Mouse (Mus musculus): ENCODE data around the gene Prpf39. TPM values are rescaled to one million over a fixed set of nuclear protein-coding genes. Genes with fewer than 3 reads are reported as not detected.

Prpf39 gene
- 50.2 and 51.0 TPM in 2 replicates for polyA plus RNA-seq (2015; fragmentation: Nextera tagmentation; extraction: Ambion mirVana)

- Histone ChIP-seq H3K9ac (ENCODE audit: low read length) (peak within 1 kb of the TSS; percentile 96), H3K4me3 (ENCODE audit: low read length) (peak within 1 kb of the TSS; percentile 91), H3K27me3 (ENCODE audit: control insufficient read depth, insufficient read depth, low read depth, low read length) (no peaks in the 10 kb centered on the region), H3K4me2 (ENCODE audit: low read depth, low read length) (peak within 1 kb of the TSS; percentile 79), H3K9me3 (ENCODE audit: control insufficient read depth, low read length) (no peaks in the 10 kb centered on the region), H3K27ac (ENCODE audit: low read length) (peak within 1 kb of the TSS; percentile 86), H3K4me1 (replicated peaks; ENCODE audit: control insufficient read depth, insufficient read depth, low read length) (peaks cover 9% of the 10 kb centered on the region), H3K36me3 (ENCODE audit: control insufficient read depth, insufficient read depth, low read length) (no peaks in the 10 kb centered on the region)
- 0% methylated on average over 64 of the region's 65 CpGs for WGBS
- peak; percentile 97 for ATAC-seq (ENCODE audit: low read depth)
Measured at GRCm38 (mm10) chr12:65036190-65036870, at the start of gene Prpf39. Gene Prpf39, plus strand, starts transcription at chr12:65036333.

GRCm38 (mm10) chr12:65007725-65008124 is 28.4 kb upstream of the Prpf39 start:
- Histone ChIP-seq H3K4me3 (ENCODE audit: low read length) (no peak overlapping the region), H3K27ac (ENCODE audit: low read length) (no peak overlapping the region), H3K4me2 (ENCODE audit: low read depth, low read length) (no peak overlapping the region), H3K4me1 (replicated peaks; ENCODE audit: control insufficient read depth, insufficient read depth, low read length) (no peaks in the 10 kb centered on the region), H3K9ac (ENCODE audit: low read length) (no peak overlapping the region), H3K36me3 (ENCODE audit: control insufficient read depth, insufficient read depth, low read length) (peaks cover 26% of the 10 kb centered on the region), H3K9me3 (ENCODE audit: control insufficient read depth, low read length) (no peaks in the 10 kb centered on the region), H3K27me3 (ENCODE audit: control insufficient read depth, insufficient read depth, low read depth, low read length) (no peaks in the 10 kb centered on the region)
- ATAC-seq (ENCODE audit: low read depth): no peak
- WGBS: 90% methylated on average over 3 of the region's 3 CpGs

- no peak overlapping the region for H3K4me3 ChIP-seq (ENCODE audit: low read length)
- no peaks in the 10 kb centered on the region for H3K4me1 ChIP-seq (replicated peaks; ENCODE audit: control insufficient read depth, insufficient read depth, low read length)
- ATAC-seq (ENCODE audit: low read depth): no peak
- no peak overlapping the region for H3K27ac ChIP-seq (ENCODE audit: low read length)
- no peaks in the 10 kb centered on the region for H3K9me3 ChIP-seq (ENCODE audit: control insufficient read depth, low read length)
- 91% methylated on average over 6 of the region's 6 CpGs for WGBS
- peaks cover 3% of the 10 kb centered on the region; the same call in 1 of the 2 replicates for H3K36me3 ChIP-seq (ENCODE audit: control insufficient read depth, insufficient read depth, low read length)
- H3K27me3 ChIP-seq (ENCODE audit: control insufficient read depth, insufficient read depth, low read depth, low read length): no peaks in the 10 kb centered on the region
- H3K9ac ChIP-seq (ENCODE audit: low read length): no peak overlapping the region
- H3K4me2 ChIP-seq (ENCODE audit: low read depth, low read length): no peak overlapping the region
Measured at GRCm38 (mm10) chr12:65022842-65023241, 13.3 kb upstream of the Prpf39 start.

DNA sequence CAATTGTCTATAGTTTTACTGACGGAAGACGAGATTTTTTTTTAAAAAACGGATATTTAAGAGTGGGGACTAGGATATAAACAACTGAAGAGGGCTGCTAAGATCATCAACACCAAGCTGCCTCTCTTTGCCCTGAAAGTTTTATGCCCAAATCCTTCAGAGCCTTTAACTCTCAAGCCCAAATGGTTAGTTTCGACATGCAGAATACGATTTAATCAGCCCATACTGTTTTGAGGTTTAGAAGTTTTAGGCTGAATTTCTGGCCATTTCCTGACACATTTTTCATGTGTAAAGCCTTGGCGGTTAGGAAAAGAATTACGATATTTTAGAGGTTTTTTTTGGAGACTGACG is 319 bp upstream of the Prpf39 start:
- Histone ChIP-seq H3K27ac (ENCODE audit: low read length) (no peak overlapping the region), H3K4me3 (ENCODE audit: low read length) (peak overlapping the region; percentile 91), H3K36me3 (ENCODE audit: control insufficient read depth, insufficient read depth, low read length) (no peaks in the 10 kb centered on the region), H3K4me2 (ENCODE audit: low read depth, low read length) (peak overlapping the region; percentile 79), H3K27me3 (ENCODE audit: control insufficient read depth, insufficient read depth, low read depth, low read length) (no peaks in the 10 kb centered on the region), H3K9ac (ENCODE audit: low read length) (peak overlapping the region; percentile 96), H3K9me3 (ENCODE audit: control insufficient read depth, low read length) (no peaks in the 10 kb centered on the region), H3K4me1 (replicated peaks; ENCODE audit: control insufficient read depth, insufficient read depth, low read length) (peaks cover 9% of the 10 kb centered on the region)
- WGBS: 44% methylated on average over 8 of the region's 8 CpGs
- ATAC-seq (ENCODE audit: low read depth): peak; percentile 3; the same call in 1 of the 2 replicates

DNA sequence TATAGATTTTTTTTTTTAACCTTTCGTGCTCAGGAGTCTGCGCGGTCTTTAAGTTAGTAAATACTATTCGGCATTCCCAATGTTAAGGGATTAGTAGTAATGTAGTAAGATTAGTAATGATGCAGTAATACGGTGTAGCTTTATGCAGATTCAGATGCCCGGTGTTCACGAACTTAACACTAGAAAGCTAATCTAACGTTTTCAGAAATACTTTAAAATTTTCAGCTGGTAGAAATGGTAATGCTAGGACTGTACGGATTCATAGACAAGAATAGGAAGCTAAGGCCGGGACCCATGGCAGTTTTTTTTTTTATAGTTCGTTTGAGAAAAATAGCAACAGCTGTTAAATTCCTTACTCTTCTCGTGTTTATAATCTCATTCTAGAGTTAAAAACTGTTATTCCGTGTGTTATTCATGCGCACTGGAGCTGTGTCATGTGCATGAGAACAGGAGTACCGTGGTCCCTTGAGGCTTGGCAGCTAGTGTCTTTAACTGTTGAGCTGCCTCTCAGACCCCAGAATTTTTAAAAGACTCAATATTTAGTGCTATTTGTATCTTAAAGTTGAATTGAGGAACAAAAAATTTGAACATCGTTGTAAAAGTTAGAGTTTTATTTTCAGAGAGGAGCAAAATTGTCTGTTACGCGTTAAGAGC is 886 bp downstream of the Prpf39 start:
- Histone ChIP-seq H3K9ac (ENCODE audit: low read length) (peak overlapping the region; percentile 96), H3K9me3 (ENCODE audit: control insufficient read depth, low read length) (no peaks in the 10 kb centered on the region), H3K4me3 (ENCODE audit: low read length) (peak overlapping the region; percentile 91), H3K36me3 (ENCODE audit: control insufficient read depth, insufficient read depth, low read length) (no peaks in the 10 kb centered on the region), H3K27me3 (ENCODE audit: control insufficient read depth, insufficient read depth, low read depth, low read length) (no peaks in the 10 kb centered on the region), H3K27ac (ENCODE audit: low read length) (no peak overlapping the region), H3K4me1 (replicated peaks; ENCODE audit: control insufficient read depth, insufficient read depth, low read length) (peaks cover 9% of the 10 kb centered on the region), H3K4me2 (ENCODE audit: low read depth, low read length) (peak overlapping the region; percentile 79)
- no peak for ATAC-seq (ENCODE audit: low read depth)
- WGBS: 12% methylated on average over 18 of the region's 18 CpGs

- no peak for ATAC-seq (ENCODE audit: low read depth)
- Histone ChIP-seq H3K36me3 (ENCODE audit: control insufficient read depth, insufficient read depth, low read length) (0 out of 2 replicates have a peak, but pooled peaks cover 2% of the 10 kb centered on the region), H3K4me1 (replicated peaks; ENCODE audit: control insufficient read depth, insufficient read depth, low read length) (peaks cover 9% of the 10 kb centered on the region), H3K4me3 (ENCODE audit: low read length) (peak overlapping the region; percentile 91), H3K9ac (ENCODE audit: low read length) (0 out of 2 replicates have a peak overlapping the region, but pooled peaks have one; percentile 24), H3K9me3 (ENCODE audit: control insufficient read depth, low read length) (no peaks in the 10 kb centered on the region), H3K27ac (ENCODE audit: low read length) (no peak overlapping the region), H3K27me3 (ENCODE audit: control insufficient read depth, insufficient read depth, low read depth, low read length) (no peaks in the 10 kb centered on the region), H3K4me2 (ENCODE audit: low read depth, low read length) (peak overlapping the region; percentile 79)
- 26% methylated on average over 4 of the region's 4 CpGs for WGBS
Measured at GRCm38 (mm10) chr12:65037546-65037937, 1.4 kb downstream of the Prpf39 start.

GRCm38 (mm10) chr12:65048799-65049198 is 12.7 kb downstream of the Prpf39 start:
- Histone ChIP-seq H3K9ac (ENCODE audit: low read length) (no peak overlapping the region), H3K27me3 (ENCODE audit: control insufficient read depth, insufficient read depth, low read depth, low read length) (no peaks in the 10 kb centered on the region), H3K4me3 (ENCODE audit: low read length) (no peak overlapping the region), H3K4me1 (replicated peaks; ENCODE audit: control insufficient read depth, insufficient read depth, low read length) (no peaks in the 10 kb centered on the region), H3K4me2 (ENCODE audit: low read depth, low read length) (no peak overlapping the region), H3K36me3 (ENCODE audit: control insufficient read depth, insufficient read depth, low read length) (peaks cover 13% of the 10 kb centered on the region), H3K27ac (ENCODE audit: low read length) (no peak overlapping the region), H3K9me3 (ENCODE audit: control insufficient read depth, low read length) (no peaks in the 10 kb centered on the region)
- ATAC-seq (ENCODE audit: low read depth): no peak

- H3K4me3 ChIP-seq (ENCODE audit: low read length): no peak overlapping the region
- no peaks in the 10 kb centered on the region for H3K9me3 ChIP-seq (ENCODE audit: control insufficient read depth, low read length)
- 77% methylated on average over 2 of the region's 2 CpGs for WGBS
- no peak overlapping the region for H3K9ac ChIP-seq (ENCODE audit: low read length)
- no peaks in the 10 kb centered on the region for H3K27me3 ChIP-seq (ENCODE audit: control insufficient read depth, insufficient read depth, low read depth, low read length)
- no peak for ATAC-seq (ENCODE audit: low read depth)
- H3K36me3 ChIP-seq (ENCODE audit: control insufficient read depth, insufficient read depth, low read length): peaks cover 33% of the 10 kb centered on the region
- H3K4me1 ChIP-seq (replicated peaks; ENCODE audit: control insufficient read depth, insufficient read depth, low read length): no peaks in the 10 kb centered on the region
- H3K27ac ChIP-seq (ENCODE audit: low read length): no peak overlapping the region
- H3K4me2 ChIP-seq (ENCODE audit: low read depth, low read length): no peak overlapping the region
Measured at GRCm38 (mm10) chr12:65058203-65058602, 22.1 kb downstream of the Prpf39 start.

DNA sequence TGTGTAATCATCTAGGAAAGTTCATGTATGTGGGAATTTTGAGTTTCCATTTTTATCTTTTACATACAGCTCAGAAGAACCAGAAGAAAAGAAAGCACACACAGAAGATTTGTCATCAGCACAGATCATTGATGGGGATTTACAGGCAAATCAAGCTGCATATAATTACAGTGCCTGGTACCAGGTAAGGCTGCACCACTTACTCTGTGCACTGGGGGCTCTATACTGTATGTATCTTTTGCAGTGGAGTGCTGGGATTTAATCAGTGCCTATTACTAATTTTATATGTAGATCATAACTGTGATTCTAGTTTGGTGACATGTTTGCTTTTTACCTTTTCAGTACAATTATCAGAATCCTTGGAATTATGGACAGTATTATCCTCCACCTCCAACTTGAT is 24.9 kb downstream of the Prpf39 start:
- Histone ChIP-seq H3K36me3 (ENCODE audit: control insufficient read depth, insufficient read depth, low read length) (peaks cover 36% of the 10 kb centered on the region), H3K4me2 (ENCODE audit: low read depth, low read length) (no peak overlapping the region), H3K4me1 (replicated peaks; ENCODE audit: control insufficient read depth, insufficient read depth, low read length) (no peaks in the 10 kb centered on the region), H3K9me3 (ENCODE audit: control insufficient read depth, low read length) (no peaks in the 10 kb centered on the region), H3K4me3 (ENCODE audit: low read length) (no peak overlapping the region), H3K27ac (ENCODE audit: low read length) (no peak overlapping the region), H3K9ac (ENCODE audit: low read length) (no peak overlapping the region), H3K27me3 (ENCODE audit: control insufficient read depth, insufficient read depth, low read depth, low read length) (no peaks in the 10 kb centered on the region)
- ATAC-seq (ENCODE audit: low read depth): no peak
